Mouse (Mus musculus) embryonic facial prominence, embryonic 12.5 days (tissue): ENCODE measurements around the gene Cyba. TPM values are rescaled to one million over a fixed set of nuclear protein-coding genes. Genes with fewer than 3 reads are reported as not detected.

Experiments used
- ATAC-seq: fragments of 200-750 bp; cut with Nextera tagmentation; 2 replicates; pipeline ENCODE4 v1.8.0; 2017; ENCODE audit not compliant: insufficient number of reproducible peaks, insufficient read depth, low FRiP score, low TSS enrichment
- H3K27ac ChIP-seq: fragments of 300-500 bp; sonication (generic); 2 replicates; pipeline ENCODE4 v1.5.1; 2016; ENCODE audit warnings: mild to moderate bottlenecking
- H3K27me3 ChIP-seq: fragments of 300-500 bp; sonication (generic); 2 replicates; pipeline ENCODE4 v1.6.1; 2016; ENCODE audit warnings: mild to moderate bottlenecking, moderate library complexity
- H3K36me3 ChIP-seq: fragments of 300-500 bp; sonication (generic); 2 replicates; pipeline ENCODE4 v1.6.1; 2016; ENCODE audit warnings: mild to moderate bottlenecking
- H3K4me1 ChIP-seq: fragments of 300-500 bp; sonication (generic); 2 replicates; pipeline ENCODE4 v1.6.1; 2016
- H3K4me2 ChIP-seq: fragments of 300-500 bp; sonication (generic); replicated peaks from 2 replicates; pipeline ENCODE4 v1.6.1; 2016; ENCODE audit warnings: mild to moderate bottlenecking, moderate library complexity
- H3K4me3 ChIP-seq: fragments of 300-500 bp; sonication (generic); 2 replicates; pipeline ENCODE4 v1.5.1; 2016; ENCODE audit warnings: mild to moderate bottlenecking
- H3K9ac ChIP-seq: fragments of 300-500 bp; sonication (generic); 2 replicates; pipeline ENCODE4 v1.6.1; 2016; ENCODE audit warnings: mild to moderate bottlenecking, moderate library complexity
- H3K9me3 ChIP-seq: fragments of 300-500 bp; sonication (generic); 2 replicates; pipeline ENCODE4 v1.6.1; 2016; ENCODE audit warnings: mild to moderate bottlenecking, moderate library complexity
- WGBS: fragments of 180-500 bp; shearing (Covaris S2); methylation state at CpG from one replicate; pipeline ENCODE4 v1.1.7; 2016; 5-methylcytosine and 5-hydroxymethylcytosine counted together
- polyA plus RNA-seq: library from polyadenylated mRNA; unstranded; fragments of >200 nt; fragmentation: Nextera tagmentation; extraction: Ambion mirVana; gene quantifications from 2 replicates; pipeline ENCODE4 v1.2.1, GENCODE M21; 2016

Cyba gene
- polyA plus RNA-seq, 1 experiment from 2014 or later, result 88.3 TPM

DNA sequence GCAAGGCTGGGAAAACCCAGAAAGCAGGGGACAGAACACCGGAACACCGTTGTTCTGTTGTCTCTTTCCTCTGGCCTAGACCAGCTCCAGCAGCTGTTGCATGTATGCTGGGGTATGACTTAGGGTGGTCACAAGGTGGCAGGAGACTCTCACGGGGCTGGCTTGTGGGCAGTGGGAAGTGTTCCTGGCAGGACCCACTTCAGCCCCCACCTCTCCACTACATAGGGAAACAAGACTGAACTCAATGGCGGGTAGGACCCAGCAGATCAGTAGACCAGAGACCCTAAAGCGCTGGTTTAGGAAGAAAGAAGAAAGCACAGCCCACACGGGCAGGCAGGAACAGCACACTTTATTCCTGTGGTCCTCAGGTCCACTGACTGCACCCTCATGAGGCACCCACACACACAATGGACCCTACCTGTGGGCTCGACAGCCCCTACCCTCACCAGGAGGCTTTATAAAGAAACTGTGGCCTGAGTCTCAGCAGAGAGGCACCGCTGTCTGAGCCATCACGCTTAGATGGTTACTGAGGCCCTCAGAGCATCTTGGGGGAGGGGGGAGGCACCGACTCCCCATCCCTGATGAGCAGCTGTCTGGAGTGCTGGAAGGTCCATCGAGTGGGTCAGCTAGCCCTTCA, 657 bp upstream of the Cyba start:
- H3K36me3 ChIP-seq, result peaks cover 44% of the 10 kb centered on the region
- no peak overlapping the region for H3K4me2 ChIP-seq
- no peak overlapping the region for H3K4me3 ChIP-seq
- no peak overlapping the region for H3K9ac ChIP-seq
- no peak overlapping the region for H3K27ac ChIP-seq
- ATAC-seq, result 0 out of 2 replicates have a peak, but pooled peaks have one; percentile 37
- no peaks in the 10 kb centered on the region for H3K27me3 ChIP-seq
- WGBS, result 74% methylated on average over 11 of the region's 11 CpGs
- H3K9me3 ChIP-seq, result 0 out of 2 replicates have a peak, but pooled peaks cover 3% of the 10 kb centered on the region
- peaks cover 9% of the 10 kb centered on the region for H3K4me1 ChIP-seq

- H3K9me3 ChIP-seq, result 0 out of 2 replicates have a peak, but pooled peaks cover 3% of the 10 kb centered on the region
- H3K9ac ChIP-seq, result peak overlapping the region; percentile 68
- H3K36me3 ChIP-seq, result peaks cover 30% of the 10 kb centered on the region
- H3K4me1 ChIP-seq, result peaks cover 9% of the 10 kb centered on the region
- H3K4me2 ChIP-seq, result peak overlapping the region; percentile 83
- H3K4me3 ChIP-seq, result peak overlapping the region; percentile 50
- no peaks in the 10 kb centered on the region for H3K27me3 ChIP-seq
- ATAC-seq, result no peak
- WGBS, result 40% methylated on average over 18 of the region's 18 CpGs
- H3K27ac ChIP-seq, result no peak overlapping the region
These were observed 862 bp downstream of the Cyba start for GRCm38 (mm10) chr8:122431694-122432442.

DNA sequence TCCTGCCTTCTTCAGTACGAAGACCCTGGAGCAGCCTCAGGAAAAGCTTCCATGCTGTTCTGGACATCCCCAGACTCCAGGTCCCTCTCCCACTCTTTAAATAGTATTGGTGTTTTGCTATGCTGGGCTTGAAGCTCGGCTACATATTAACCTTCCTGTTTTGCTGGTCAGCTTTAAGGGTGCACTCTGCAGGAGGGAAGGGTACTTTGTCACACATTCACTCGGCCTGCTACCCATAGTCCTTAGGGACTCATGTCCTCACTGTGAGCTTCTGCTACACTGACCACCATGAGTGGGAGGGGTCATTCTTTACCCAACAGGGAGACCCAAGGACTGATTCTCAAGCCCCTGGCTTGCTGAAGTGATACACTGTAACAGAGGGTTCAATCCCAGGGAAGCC, 2.1 kb downstream of the Cyba start:
- Histone ChIP-seq H3K9ac (no peak overlapping the region), H3K4me3 (no peak overlapping the region), H3K9me3 (0 out of 2 replicates have a peak, but pooled peaks cover 3% of the 10 kb centered on the region), H3K4me2 (no peak overlapping the region), H3K27ac (no peak overlapping the region), H3K4me1 (peaks cover 9% of the 10 kb centered on the region), H3K27me3 (no peaks in the 10 kb centered on the region), H3K36me3 (peaks cover 19% of the 10 kb centered on the region)
- WGBS, result 89% methylated on average over 3 of the region's 3 CpGs
- no peak for ATAC-seq

GRCm38 (mm10) chr8:122430058-122430636, 2.6 kb downstream of the Cyba start:
- H3K9ac ChIP-seq, result no peak overlapping the region
- H3K36me3 ChIP-seq, result peaks cover 14% of the 10 kb centered on the region; the same call in 1 of the 2 replicates
- H3K4me1 ChIP-seq, result peaks cover 9% of the 10 kb centered on the region
- no peaks in the 10 kb centered on the region for H3K27me3 ChIP-seq
- no peak overlapping the region for H3K4me3 ChIP-seq
- no peak overlapping the region for H3K4me2 ChIP-seq
- no peak for ATAC-seq
- 83% methylated on average over 10 of the region's 10 CpGs for WGBS
- H3K27ac ChIP-seq, result no peak overlapping the region
- no peaks in the 10 kb centered on the region for H3K9me3 ChIP-seq

- WGBS, result 87% methylated on average over 9 of the region's 9 CpGs
- no peaks in the 10 kb centered on the region for H3K27me3 ChIP-seq
- no peaks in the 10 kb centered on the region for H3K36me3 ChIP-seq
- H3K9ac ChIP-seq, result no peak overlapping the region
- no peak overlapping the region for H3K27ac ChIP-seq
- H3K4me1 ChIP-seq, result peaks cover 9% of the 10 kb centered on the region
- no peak for ATAC-seq
- no peak overlapping the region for H3K4me2 ChIP-seq
- no peak overlapping the region for H3K4me3 ChIP-seq
- no peaks in the 10 kb centered on the region for H3K9me3 ChIP-seq
These were observed 4.6 kb downstream of the Cyba start for GRCm38 (mm10) chr8:122428163-122428562.

DNA sequence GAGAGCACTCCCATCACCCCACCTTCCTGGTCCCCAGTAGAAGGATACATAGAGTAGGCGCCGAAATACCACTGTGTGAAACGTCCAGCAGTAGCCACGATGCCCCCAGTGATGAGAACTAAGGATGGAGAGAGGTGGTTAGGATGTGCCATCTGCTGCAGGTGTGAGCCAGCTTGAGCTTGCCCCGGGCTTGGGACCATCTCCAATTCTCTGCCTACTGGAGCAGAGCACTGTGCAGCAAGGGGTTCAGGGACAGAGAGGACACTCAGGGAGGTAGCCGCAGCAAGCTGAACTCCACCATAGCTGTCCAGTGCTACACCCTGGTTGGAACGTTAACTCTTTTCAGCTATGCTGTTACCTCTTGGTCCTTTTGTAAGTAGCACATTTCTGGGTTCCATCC, 5.1 kb downstream of the Cyba start:
- ATAC-seq, result no peak
- H3K9ac ChIP-seq, result no peak overlapping the region
- H3K36me3 ChIP-seq, result no peaks in the 10 kb centered on the region
- no peak overlapping the region for H3K4me2 ChIP-seq
- H3K4me3 ChIP-seq, result no peak overlapping the region
- H3K27me3 ChIP-seq, result no peaks in the 10 kb centered on the region
- H3K9me3 ChIP-seq, result no peaks in the 10 kb centered on the region
- WGBS, result 92% methylated on average over 7 of the region's 7 CpGs
- H3K27ac ChIP-seq, result no peak overlapping the region
- H3K4me1 ChIP-seq, result peaks cover 9% of the 10 kb centered on the region

DNA sequence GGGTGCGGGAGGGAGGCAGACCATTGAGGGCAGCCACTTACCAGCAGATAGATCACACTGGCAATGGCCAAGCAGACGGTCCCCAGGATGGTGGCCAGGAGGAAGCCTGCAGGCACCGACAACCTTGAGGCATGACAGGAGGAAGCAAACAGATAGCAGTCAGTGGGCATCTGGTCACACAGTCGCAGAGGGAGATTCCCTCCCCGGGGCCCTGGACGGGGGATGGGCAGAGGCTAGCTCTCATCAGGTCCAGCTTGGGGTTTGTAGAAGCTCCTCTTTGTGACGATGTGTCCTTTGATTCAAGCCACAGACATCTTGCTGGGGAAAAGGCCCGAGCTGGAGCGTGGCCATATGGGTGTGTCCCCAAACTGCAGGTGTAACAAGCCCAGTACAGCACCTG, 6.6 kb downstream of the Cyba start:
- no peak for ATAC-seq
- no peaks in the 10 kb centered on the region for H3K27me3 ChIP-seq
- no peaks in the 10 kb centered on the region for H3K9me3 ChIP-seq
- H3K4me1 ChIP-seq, result no peaks in the 10 kb centered on the region; the same call in 1 of the 2 replicates
- no peaks in the 10 kb centered on the region for H3K36me3 ChIP-seq
- 73% methylated on average over 9 of the region's 9 CpGs for WGBS
- H3K4me2 ChIP-seq, result no peak overlapping the region
- no peak overlapping the region for H3K27ac ChIP-seq
- H3K9ac ChIP-seq, result no peak overlapping the region
- H3K4me3 ChIP-seq, result no peak overlapping the region

GRCm38 (mm10) chr8:122423659-122424058, 9.1 kb downstream of the Cyba start:
- no peaks in the 10 kb centered on the region; the same call in 1 of the 2 replicates for H3K4me1 ChIP-seq
- H3K9me3 ChIP-seq, result no peaks in the 10 kb centered on the region
- H3K27ac ChIP-seq, result no peak overlapping the region
- no peak overlapping the region for H3K4me2 ChIP-seq
- ATAC-seq, result no peak
- no peak overlapping the region for H3K9ac ChIP-seq
- no peaks in the 10 kb centered on the region for H3K27me3 ChIP-seq
- 54% methylated on average over 5 of the region's 5 CpGs for WGBS
- H3K4me3 ChIP-seq, result no peak overlapping the region
- H3K36me3 ChIP-seq, result peaks cover 5% of the 10 kb centered on the region; the same call in 1 of the 2 replicates

GRCm38 (mm10) chr8:122423217-122423616, 9.5 kb downstream of the Cyba start:
- H3K27ac ChIP-seq, result no peak overlapping the region
- WGBS, result 87% methylated on average over 24 of the region's 24 CpGs
- no peaks in the 10 kb centered on the region; the same call in 1 of the 2 replicates for H3K4me1 ChIP-seq
- H3K27me3 ChIP-seq, result no peaks in the 10 kb centered on the region
- H3K9me3 ChIP-seq, result no peaks in the 10 kb centered on the region
- H3K36me3 ChIP-seq, result peaks cover 10% of the 10 kb centered on the region; the same call in 1 of the 2 replicates
- no peak overlapping the region for H3K4me2 ChIP-seq
- ATAC-seq, result no peak
- H3K9ac ChIP-seq, result no peak overlapping the region
- H3K4me3 ChIP-seq, result no peak overlapping the region

- no peak within 1 kb of the TSS for H3K4me2 ChIP-seq
- H3K36me3 ChIP-seq, result peaks cover 21% of the 10 kb centered on the region
- WGBS, result 78% methylated on average over 14 of the region's 14 CpGs
- H3K9me3 ChIP-seq, result no peaks in the 10 kb centered on the region
- H3K27me3 ChIP-seq, result no peaks in the 10 kb centered on the region
- no peak within 1 kb of the TSS for H3K9ac ChIP-seq
- H3K4me1 ChIP-seq, result no peaks in the 10 kb centered on the region; the same call in 1 of the 2 replicates
- H3K27ac ChIP-seq, result no peak within 1 kb of the TSS
- no peak within 1 kb of the TSS for H3K4me3 ChIP-seq
- ATAC-seq, result no peak
These were observed 11.2 kb downstream of the Cyba start, which contains the start of gene Il17c for GRCm38 (mm10) chr8:122421376-122422070. TSS of gene Il17c (plus strand) at chr8:122422020.

DNA sequence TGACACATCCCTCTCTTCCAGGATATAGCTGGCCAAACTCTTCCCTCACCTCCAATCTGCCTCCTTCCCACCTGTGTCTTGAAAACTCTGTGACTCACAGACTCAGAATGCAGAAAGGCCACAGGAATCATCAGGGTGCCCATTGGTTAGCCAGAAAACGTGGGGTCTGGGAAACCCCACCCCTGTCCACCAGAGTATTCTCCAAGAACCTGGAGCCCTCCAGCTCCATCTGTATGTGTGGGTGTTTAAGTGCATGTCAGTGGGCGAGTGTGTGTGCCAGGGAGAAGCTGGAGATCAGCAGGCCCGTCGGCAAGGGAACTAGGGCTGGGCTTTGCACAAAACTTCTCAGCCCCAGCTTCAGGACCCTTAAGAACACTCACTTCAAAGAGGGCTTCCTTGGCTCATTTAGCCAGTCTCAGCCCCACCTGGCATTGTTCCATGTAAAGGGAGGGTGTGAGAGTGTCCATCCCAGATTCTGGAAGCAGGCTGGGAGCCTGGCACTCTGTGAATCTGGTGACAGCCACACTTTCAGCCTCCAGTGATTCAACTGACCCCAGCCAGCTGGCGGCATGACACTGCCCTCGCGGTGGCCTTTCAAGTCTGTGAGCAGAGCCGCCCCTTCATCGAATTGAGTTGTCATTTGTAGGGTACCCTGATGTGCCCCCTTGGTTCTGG, 12.7 kb downstream of the Cyba start:
- H3K27ac ChIP-seq, result no peak overlapping the region; the same call in 1 of the 2 replicates
- H3K27me3 ChIP-seq, result no peaks in the 10 kb centered on the region
- H3K4me2 ChIP-seq, result no peak overlapping the region
- H3K9me3 ChIP-seq, result no peaks in the 10 kb centered on the region
- 74% methylated on average over 9 of the region's 9 CpGs for WGBS
- no peak overlapping the region for H3K4me3 ChIP-seq
- H3K36me3 ChIP-seq, result peaks cover 37% of the 10 kb centered on the region
- ATAC-seq, result no peak
- no peaks in the 10 kb centered on the region; the same call in 1 of the 2 replicates for H3K4me1 ChIP-seq
- H3K9ac ChIP-seq, result no peak overlapping the region
